Mouse (Mus musculus): ENCODE measurements around the gene Acadvl. TPM values are rescaled to one million over a fixed set of nuclear protein-coding genes. Genes with fewer than 3 reads are reported as not detected.

Gene Acadvl
- polyA plus RNA-seq, 1 experiment from 2014 or later: 51.7 TPM

GRCm38 (mm10) chr11:69980196-69981140 is 34.7 kb downstream of the Acadvl start:
- Histone ChIP-seq H3K4me3 (peak overlapping the region; percentile 99), H3K27ac (peak overlapping the region; percentile 99), H3K36me3 (peaks cover 61% of the 10 kb centered on the region), H3K9me3 (no peaks in the 10 kb centered on the region), H3K4me1 (replicated peaks) (peaks cover 34% of the 10 kb centered on the region), H3K27me3 (ENCODE audit: insufficient read depth, poor library complexity, severe bottlenecking) (no peaks in the 10 kb centered on the region)
- DNase-seq (ENCODE audit: low spot score): peak; percentile 99
- WGBS: under 1% methylated on average over 50 of the region's 60 CpGs

DNA sequence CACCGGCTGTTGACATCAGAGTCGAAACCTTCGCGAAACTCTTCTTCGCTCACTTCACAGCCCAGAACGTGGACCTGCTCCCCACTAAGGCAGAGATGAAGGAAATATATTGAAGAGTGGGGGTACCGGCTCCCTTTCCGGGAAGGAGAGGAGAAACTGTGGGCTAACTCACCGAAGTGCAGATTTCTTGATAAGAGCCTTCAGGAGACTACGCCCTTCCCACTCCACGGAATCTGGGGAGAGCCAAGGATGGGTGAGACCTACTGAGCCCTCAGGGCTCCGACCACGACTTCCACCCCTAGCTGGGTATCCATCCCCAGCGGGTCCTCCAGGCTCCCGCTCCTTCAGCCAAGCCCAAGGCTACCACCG is 35.4 kb downstream of the Acadvl start:
- H3K27me3 ChIP-seq (ENCODE audit: insufficient read depth, poor library complexity, severe bottlenecking): no peaks in the 10 kb centered on the region
- peaks cover 61% of the 10 kb centered on the region for H3K36me3 ChIP-seq
- WGBS: 4% methylated on average over 16 of the region's 16 CpGs
- H3K9me3 ChIP-seq: no peaks in the 10 kb centered on the region
- H3K4me1 ChIP-seq (replicated peaks): peaks cover 34% of the 10 kb centered on the region
- H3K4me3 ChIP-seq: peak overlapping the region; percentile 99
- H3K27ac ChIP-seq: peak overlapping the region; percentile 99
- no peak for DNase-seq (ENCODE audit: low spot score)

- Histone ChIP-seq H3K4me1 (replicated peaks) (peaks cover 12% of the 10 kb centered on the region), H3K9me3 (no peaks in the 10 kb centered on the region), H3K4me3 (no peak overlapping the region), H3K27me3 (ENCODE audit: insufficient read depth, poor library complexity, severe bottlenecking) (no peaks in the 10 kb centered on the region), H3K36me3 (peaks cover 77% of the 10 kb centered on the region), H3K27ac (no peak overlapping the region)
- 83% methylated on average over 4 of the region's 4 CpGs for WGBS
- no peak for DNase-seq (ENCODE audit: low spot score)
Observed at GRCm38 (mm10) chr11:69976271-69976670, 38.9 kb downstream of the Acadvl start.

- H3K36me3 ChIP-seq: peaks cover 87% of the 10 kb centered on the region
Observed at GRCm38 (mm10) chr11:69974907-69975306, 40.3 kb downstream of the Acadvl start.

GRCm38 (mm10) chr11:69970775-69971174 is 44.4 kb downstream of the Acadvl start:
- H3K9me3 ChIP-seq: no peaks in the 10 kb centered on the region
- no peak for DNase-seq (ENCODE audit: low spot score)
- 84% methylated on average over 3 of the region's 3 CpGs for WGBS

More at GRCm38 (mm10) chr11:69974907-69975306, 40.3 kb downstream of the Acadvl start:
- H3K27me3 ChIP-seq (ENCODE audit: insufficient read depth, poor library complexity, severe bottlenecking): no peaks in the 10 kb centered on the region
- H3K4me3 ChIP-seq: no peak overlapping the region
- H3K9me3 ChIP-seq: no peaks in the 10 kb centered on the region
- no peak overlapping the region for H3K27ac ChIP-seq
- DNase-seq (ENCODE audit: low spot score): no peak
- H3K4me1 ChIP-seq (replicated peaks): peaks cover 12% of the 10 kb centered on the region
- 95% methylated on average over 2 of the region's 2 CpGs for WGBS

DNA sequence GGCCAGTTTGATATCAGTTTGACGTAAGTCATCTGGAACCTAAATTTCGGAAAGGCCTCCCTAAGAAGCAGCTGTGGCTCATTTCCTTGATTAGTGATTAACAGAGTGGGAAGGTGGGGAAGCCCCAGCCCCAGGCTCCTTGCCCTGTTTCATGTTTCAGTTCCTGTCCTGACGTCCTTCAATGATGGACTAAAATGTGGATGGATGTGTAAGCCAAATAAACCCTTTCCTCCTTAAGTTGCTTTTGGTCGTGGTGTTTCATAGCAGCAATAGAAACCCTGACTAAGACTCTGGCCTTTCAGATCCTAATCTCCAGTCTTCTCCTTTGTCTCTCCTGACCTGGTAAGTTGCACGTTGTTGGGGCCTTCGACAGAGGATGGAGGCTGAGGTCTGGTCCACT is 45.0 kb downstream of the Acadvl start:
- H3K4me3 ChIP-seq: no peak overlapping the region
- WGBS: 93% methylated on average over 6 of the region's 6 CpGs
- H3K27ac ChIP-seq: no peak overlapping the region
- H3K4me1 ChIP-seq (replicated peaks): peaks cover 15% of the 10 kb centered on the region
- DNase-seq (ENCODE audit: low spot score): no peak
- H3K9me3 ChIP-seq: no peaks in the 10 kb centered on the region
- peaks cover 36% of the 10 kb centered on the region for H3K27me3 ChIP-seq (ENCODE audit: insufficient read depth, poor library complexity, severe bottlenecking)
- H3K36me3 ChIP-seq: peaks cover 75% of the 10 kb centered on the region

More at GRCm38 (mm10) chr11:69970775-69971174, 44.4 kb downstream of the Acadvl start:
- no peak overlapping the region for H3K4me3 ChIP-seq
- H3K27ac ChIP-seq: no peak overlapping the region
- H3K4me1 ChIP-seq (replicated peaks): peaks cover 12% of the 10 kb centered on the region
- H3K36me3 ChIP-seq: peaks cover 80% of the 10 kb centered on the region
- H3K27me3 ChIP-seq (ENCODE audit: insufficient read depth, poor library complexity, severe bottlenecking): peaks cover 30% of the 10 kb centered on the region

GRCm38 (mm10) chr11:69968793-69969192 is 46.4 kb downstream of the Acadvl start:
- 92% methylated on average over 4 of the region's 4 CpGs for WGBS
- no peaks in the 10 kb centered on the region for H3K9me3 ChIP-seq
- peaks cover 50% of the 10 kb centered on the region for H3K27me3 ChIP-seq (ENCODE audit: insufficient read depth, poor library complexity, severe bottlenecking)
- no peak overlapping the region for H3K4me3 ChIP-seq
- no peak overlapping the region for H3K27ac ChIP-seq
- H3K4me1 ChIP-seq (replicated peaks): peaks cover 17% of the 10 kb centered on the region
- DNase-seq (ENCODE audit: low spot score): no peak
- peaks cover 60% of the 10 kb centered on the region for H3K36me3 ChIP-seq

- peaks cover 17% of the 10 kb centered on the region for H3K4me1 ChIP-seq (replicated peaks)
- H3K27me3 ChIP-seq (ENCODE audit: insufficient read depth, poor library complexity, severe bottlenecking): peaks cover 68% of the 10 kb centered on the region
- no peaks in the 10 kb centered on the region for H3K9me3 ChIP-seq
- peak overlapping the region; percentile 45 for H3K4me3 ChIP-seq
- no peak for DNase-seq (ENCODE audit: low spot score)
- WGBS: 42% methylated on average over 17 of the region's 17 CpGs
- peak overlapping the region; percentile 75 for H3K27ac ChIP-seq
- peaks cover 42% of the 10 kb centered on the region for H3K36me3 ChIP-seq
Observed at GRCm38 (mm10) chr11:69966860-69967517, 48.2 kb downstream of the Acadvl start.

GRCm38 (mm10) chr11:69966006-69966859 is 49.0 kb downstream of the Acadvl start:
- peaks cover 35% of the 10 kb centered on the region for H3K36me3 ChIP-seq
- no peaks in the 10 kb centered on the region for H3K9me3 ChIP-seq
- 2% methylated on average over 59 of the region's 59 CpGs for WGBS
- H3K27ac ChIP-seq: peak overlapping the region; percentile 75
- H3K4me1 ChIP-seq (replicated peaks): peaks cover 17% of the 10 kb centered on the region
- DNase-seq (ENCODE audit: low spot score): peak; percentile 48
- H3K27me3 ChIP-seq (ENCODE audit: insufficient read depth, poor library complexity, severe bottlenecking): peaks cover 76% of the 10 kb centered on the region
- peak overlapping the region; percentile 45 for H3K4me3 ChIP-seq

DNA sequence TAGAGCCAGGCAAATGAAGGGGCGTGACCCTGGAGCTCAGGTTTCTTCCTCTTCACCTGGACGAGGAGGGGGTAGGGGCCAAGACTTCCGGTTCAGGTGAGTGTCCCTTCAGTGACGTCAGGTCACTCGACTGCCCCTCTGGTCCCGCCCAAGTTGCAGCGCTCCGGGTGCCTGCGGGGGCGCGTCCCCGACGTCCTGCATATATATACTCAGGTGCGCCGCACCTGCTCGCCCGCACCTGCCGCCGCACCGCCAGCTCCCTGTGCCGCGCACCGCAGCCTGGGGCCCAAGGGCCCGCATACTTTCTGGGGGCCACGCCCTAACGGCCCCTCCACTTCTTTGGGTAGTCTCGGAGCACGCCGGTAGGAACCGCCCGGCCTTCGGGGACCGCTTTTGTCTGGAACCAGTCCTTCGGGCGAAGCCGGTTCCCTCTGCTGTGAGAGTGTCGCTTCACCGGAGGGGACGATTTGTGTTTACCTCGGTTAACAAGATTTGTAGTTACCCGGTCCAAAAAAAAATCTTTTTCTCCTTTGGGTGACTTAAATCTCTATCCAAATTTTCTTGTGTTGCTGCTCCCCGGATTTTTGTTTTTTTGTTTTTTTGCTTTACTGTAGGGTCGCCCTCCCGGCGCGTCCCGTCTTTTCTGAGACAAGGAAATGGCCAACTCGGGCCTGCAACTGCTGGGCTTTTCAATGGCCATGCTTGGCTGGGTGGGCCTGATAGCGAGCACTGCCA is 49.8 kb downstream of the Acadvl start:
- H3K4me3 ChIP-seq: peak overlapping the region; percentile 45
- peaks cover 78% of the 10 kb centered on the region for H3K27me3 ChIP-seq (ENCODE audit: insufficient read depth, poor library complexity, severe bottlenecking)
- H3K9me3 ChIP-seq: no peaks in the 10 kb centered on the region
- 2% methylated on average over 49 of the region's 49 CpGs for WGBS
- peaks cover 30% of the 10 kb centered on the region for H3K36me3 ChIP-seq
- peaks cover 17% of the 10 kb centered on the region for H3K4me1 ChIP-seq (replicated peaks)
- DNase-seq (ENCODE audit: low spot score): peak; percentile 36
- H3K27ac ChIP-seq: peak overlapping the region; percentile 75

DNA sequence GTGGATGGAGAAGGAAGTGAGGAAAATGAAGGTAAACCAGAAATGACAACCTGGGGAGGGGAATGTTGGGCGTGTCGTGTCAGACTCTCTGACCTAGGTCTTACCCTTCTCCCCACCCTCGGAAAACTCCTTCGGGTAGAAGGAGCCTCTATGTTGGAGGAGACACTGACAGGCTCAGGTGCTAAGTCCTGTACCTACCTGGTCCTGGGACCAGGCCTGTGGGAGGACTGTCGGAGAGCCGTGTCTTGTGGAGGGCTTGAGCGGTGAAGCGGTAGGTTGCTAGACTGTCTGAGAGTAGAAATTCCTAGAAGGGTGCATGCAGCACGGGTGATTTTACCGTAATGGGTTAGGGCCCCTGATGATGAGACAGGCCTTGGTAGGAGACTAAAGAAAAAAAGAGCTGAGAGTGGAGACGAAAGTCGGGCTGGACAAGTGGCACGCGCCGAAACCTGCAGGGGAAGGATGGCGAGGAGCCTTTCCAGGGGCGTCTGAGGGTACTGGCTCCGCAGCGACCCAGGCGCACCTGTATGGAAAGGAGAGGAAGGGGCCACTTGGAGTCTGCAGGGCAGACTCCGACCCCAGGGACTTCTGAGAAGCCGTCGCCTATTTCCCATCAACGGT is 50.5 kb downstream of the Acadvl start, which contains the start of gene Cldn7:
Gene Cldn7, plus strand, starts transcription at position 130 of the 621 bp plus-strand sequence.
- H3K36me3 ChIP-seq: peaks cover 24% of the 10 kb centered on the region
- H3K4me3 ChIP-seq: peak within 1 kb of the TSS; percentile 45
- H3K27ac ChIP-seq: peak within 1 kb of the TSS; percentile 71
- peaks cover 83% of the 10 kb centered on the region for H3K27me3 ChIP-seq (ENCODE audit: insufficient read depth, poor library complexity, severe bottlenecking)
- WGBS: 10% methylated on average over 24 of the region's 24 CpGs
- DNase-seq (ENCODE audit: low spot score): peak; percentile 15
- H3K9me3 ChIP-seq: no peaks in the 10 kb centered on the region
- peaks cover 17% of the 10 kb centered on the region for H3K4me1 ChIP-seq (replicated peaks)

All from hindbrain, embryonic 10.5 days (tissue).